Mouse (Mus musculus): Measurements from ENCODE around the gene Sesn1.

DNA sequence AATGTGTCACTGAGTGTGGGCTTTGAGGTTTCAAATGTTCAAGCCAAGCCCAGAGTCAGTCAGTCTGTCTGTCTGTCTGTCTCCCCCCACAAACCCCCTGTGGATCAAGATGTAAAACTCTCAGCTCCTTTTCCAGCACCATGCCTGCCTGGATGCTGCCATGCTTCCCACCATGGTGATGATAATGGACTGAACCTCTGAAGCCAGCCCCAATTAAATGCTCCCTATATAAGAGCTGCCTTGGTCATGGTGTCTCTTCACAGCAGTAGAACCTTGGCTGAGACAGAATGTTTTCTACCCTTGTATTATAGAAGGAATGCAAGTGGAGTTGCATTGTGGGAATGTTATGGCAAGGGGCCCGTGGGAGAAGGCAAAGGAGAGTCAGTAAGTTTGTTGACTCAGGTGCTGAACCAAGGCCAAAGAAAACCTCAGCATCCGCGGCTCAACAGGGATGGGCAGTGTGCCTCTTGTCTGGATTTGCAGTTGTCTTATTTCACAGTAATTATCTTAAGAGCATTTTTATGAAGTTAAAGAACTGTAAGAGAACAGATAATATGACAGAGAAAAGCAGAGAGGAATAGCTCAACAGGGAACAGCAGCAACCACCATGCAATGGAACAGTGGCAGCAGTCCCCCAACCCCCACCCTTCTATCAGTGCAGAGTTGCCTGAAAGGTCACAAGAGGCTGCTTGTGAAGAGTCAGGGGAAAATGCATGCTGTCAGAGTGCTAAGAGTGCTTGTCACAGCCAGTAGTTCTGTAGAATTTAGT lies 56.5 kb downstream of the Sesn1 start:
- no peak for TF ChIP-seq POLR2A (IDR thresholded peaks at IDR 0.05; ENCODE audit: insufficient read depth, low read length)
- no peak for TF ChIP-seq EP300 (IDR thresholded peaks at IDR 0.05; ENCODE audit: insufficient read depth, low read depth, low read length)
